Mouse (Mus musculus): ENCODE measurements around the gene Tmem72.

Gene Tmem72

GRCm38 (mm10) chr6:116649811-116650210, 66.9 kb downstream of the Tmem72 start:
- Histone ChIP-seq H3K27me3 (ENCODE audit: control insufficient read depth, insufficient read depth, low read length, poor library complexity, severe bottlenecking) (no peaks in the 10 kb centered on the region), H3K36me3 (ENCODE audit: control insufficient read depth, insufficient read depth, low read length, poor library complexity, severe bottlenecking) (peaks cover 2% of the 10 kb centered on the region)
- no peak for DNase-seq (ENCODE audit: low read depth, low spot score)

DNA sequence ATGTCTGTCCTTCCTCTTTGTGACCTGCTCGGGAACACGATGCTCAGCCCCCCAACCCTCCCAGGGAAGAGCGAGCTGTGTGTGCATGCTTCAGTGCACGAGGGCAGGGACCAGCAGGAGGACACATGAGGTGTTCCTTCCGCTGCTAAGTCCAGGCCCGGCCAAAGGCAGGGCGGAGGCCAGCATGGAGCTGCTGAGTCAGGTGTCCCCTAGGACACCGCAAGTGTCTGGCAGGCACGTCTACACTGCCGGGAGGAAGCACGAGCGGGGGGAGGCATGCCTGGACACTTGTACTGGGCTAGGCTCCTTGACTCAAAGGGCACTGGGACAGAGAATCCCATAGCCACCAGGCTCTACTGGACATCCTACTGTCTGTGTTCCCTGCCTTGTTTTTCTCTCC, 69.0 kb downstream of the Tmem72 start:
- no peaks in the 10 kb centered on the region for H3K27me3 ChIP-seq (ENCODE audit: control insufficient read depth, insufficient read depth, low read length, poor library complexity, severe bottlenecking)
- DNase-seq (ENCODE audit: low read depth, low spot score), result no peak
- H3K36me3 ChIP-seq (ENCODE audit: control insufficient read depth, insufficient read depth, low read length, poor library complexity, severe bottlenecking), result peaks cover 5% of the 10 kb centered on the region

GRCm38 (mm10) chr6:116644335-116644734, 72.4 kb downstream of the Tmem72 start:
- Histone ChIP-seq H3K27me3 (ENCODE audit: control insufficient read depth, insufficient read depth, low read length, poor library complexity, severe bottlenecking) (no peaks in the 10 kb centered on the region), H3K36me3 (ENCODE audit: control insufficient read depth, insufficient read depth, low read length, poor library complexity, severe bottlenecking) (peaks cover 5% of the 10 kb centered on the region)
- no peak for DNase-seq (ENCODE audit: low read depth, low spot score)

GRCm38 (mm10) chr6:116643881-116644280, 72.8 kb downstream of the Tmem72 start:
- Histone ChIP-seq H3K36me3 (ENCODE audit: control insufficient read depth, insufficient read depth, low read length, poor library complexity, severe bottlenecking) (peaks cover 5% of the 10 kb centered on the region), H3K27me3 (ENCODE audit: control insufficient read depth, insufficient read depth, low read length, poor library complexity, severe bottlenecking) (no peaks in the 10 kb centered on the region)
- DNase-seq (ENCODE audit: low read depth, low spot score), result no peak

GRCm38 (mm10) chr6:116642942-116643341, 73.8 kb downstream of the Tmem72 start:
- DNase-seq (ENCODE audit: low read depth, low spot score), result no peak
- peaks cover 5% of the 10 kb centered on the region for H3K36me3 ChIP-seq (ENCODE audit: control insufficient read depth, insufficient read depth, low read length, poor library complexity, severe bottlenecking)
- H3K27me3 ChIP-seq (ENCODE audit: control insufficient read depth, insufficient read depth, low read length, poor library complexity, severe bottlenecking), result no peaks in the 10 kb centered on the region

DNA sequence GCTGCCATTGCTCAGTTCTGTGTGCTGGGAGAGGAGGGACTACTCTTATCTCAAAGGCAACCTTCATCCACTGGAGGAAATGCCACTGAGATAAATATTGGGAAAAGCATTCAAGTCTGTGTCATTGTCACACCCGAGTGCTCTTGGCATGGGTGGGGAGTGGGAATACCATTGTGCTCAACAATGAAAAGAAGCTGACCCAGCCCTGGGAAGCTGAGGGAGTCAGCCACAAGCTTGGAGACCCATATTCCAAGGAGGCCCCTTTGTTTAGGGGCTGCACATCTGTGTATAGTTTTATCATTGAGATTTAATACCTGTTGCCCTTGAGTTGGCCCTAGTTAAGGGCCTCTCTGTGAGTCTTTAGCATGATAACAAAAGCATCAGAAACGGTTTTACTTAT, 77.0 kb downstream of the Tmem72 start:
- no peak for DNase-seq (ENCODE audit: low read depth, low spot score)
- Histone ChIP-seq H3K27me3 (ENCODE audit: control insufficient read depth, insufficient read depth, low read length, poor library complexity, severe bottlenecking) (no peaks in the 10 kb centered on the region), H3K36me3 (ENCODE audit: control insufficient read depth, insufficient read depth, low read length, poor library complexity, severe bottlenecking) (peaks cover 3% of the 10 kb centered on the region)

DNA sequence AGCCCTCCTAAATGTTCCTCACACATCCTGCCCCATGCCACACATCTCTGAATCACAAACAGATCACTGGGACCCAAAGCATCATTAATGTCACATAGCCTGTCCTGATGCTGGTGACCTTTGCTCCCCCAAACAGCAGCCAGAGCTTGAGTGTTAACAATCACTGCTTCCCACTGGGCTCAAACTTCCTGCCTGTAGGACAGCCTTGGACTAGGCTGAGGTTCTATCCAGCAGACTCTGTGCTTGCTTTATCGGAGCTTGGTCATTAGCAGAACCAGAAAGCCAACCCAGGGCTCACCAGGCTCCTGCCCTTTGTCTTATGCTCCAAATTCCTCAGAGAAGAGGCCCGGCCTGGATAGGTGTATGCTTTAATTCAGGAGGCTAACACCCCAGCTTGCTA, 77.8 kb downstream of the Tmem72 start:
- Histone ChIP-seq H3K36me3 (ENCODE audit: control insufficient read depth, insufficient read depth, low read length, poor library complexity, severe bottlenecking) (peaks cover 2% of the 10 kb centered on the region), H3K27me3 (ENCODE audit: control insufficient read depth, insufficient read depth, low read length, poor library complexity, severe bottlenecking) (no peaks in the 10 kb centered on the region)
- no peak for DNase-seq (ENCODE audit: low read depth, low spot score)

GRCm38 (mm10) chr6:116637496-116637895, 79.2 kb downstream of the Tmem72 start:
- DNase-seq (ENCODE audit: low read depth, low spot score), result no peak
- no peaks in the 10 kb centered on the region; the same call in none of the 2 replicates for H3K36me3 ChIP-seq (ENCODE audit: control insufficient read depth, insufficient read depth, low read length, poor library complexity, severe bottlenecking)
- H3K27me3 ChIP-seq (ENCODE audit: control insufficient read depth, insufficient read depth, low read length, poor library complexity, severe bottlenecking), result no peaks in the 10 kb centered on the region

DNA sequence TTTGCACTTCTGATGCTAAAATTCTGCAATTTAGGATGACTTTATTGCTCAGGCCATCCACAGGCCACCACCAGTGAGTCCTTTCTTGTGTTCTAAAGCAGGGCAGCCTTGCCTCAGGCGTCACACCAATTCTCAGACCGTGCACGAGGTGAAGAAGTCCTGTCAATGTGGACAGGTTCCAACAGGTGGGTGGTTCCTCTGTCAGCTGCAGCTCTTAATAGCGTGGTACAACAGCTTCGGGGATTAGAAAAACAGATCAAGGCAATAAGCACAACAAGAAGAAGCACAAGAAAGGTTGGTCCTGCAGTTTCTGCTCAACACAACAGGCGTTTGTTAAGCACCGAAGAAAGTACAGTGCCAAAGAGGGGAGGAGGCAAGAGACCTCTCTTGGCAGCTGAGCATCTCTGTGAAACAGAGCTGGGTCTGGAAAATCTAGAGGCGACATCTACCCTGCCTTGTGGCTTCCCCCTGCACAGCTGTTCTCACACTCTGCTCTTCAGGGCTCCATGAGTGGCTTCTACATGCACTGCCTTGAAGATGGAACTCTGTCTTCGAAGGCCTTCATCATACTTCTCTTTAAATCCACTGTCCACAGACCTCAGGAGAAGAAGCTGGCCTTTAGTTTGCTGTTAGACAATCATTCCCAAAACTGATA, 80.0 kb downstream of the Tmem72 start:
- no peaks in the 10 kb centered on the region; the same call in 1 of the 2 replicates for H3K36me3 ChIP-seq (ENCODE audit: control insufficient read depth, insufficient read depth, low read length, poor library complexity, severe bottlenecking)
- no peak for DNase-seq (ENCODE audit: low read depth, low spot score)
- H3K27me3 ChIP-seq (ENCODE audit: control insufficient read depth, insufficient read depth, low read length, poor library complexity, severe bottlenecking), result no peaks in the 10 kb centered on the region

- DNase-seq (ENCODE audit: low read depth, low spot score), result no peak
- Histone ChIP-seq H3K27me3 (ENCODE audit: control insufficient read depth, insufficient read depth, low read length, poor library complexity, severe bottlenecking) (no peaks in the 10 kb centered on the region), H3K36me3 (ENCODE audit: control insufficient read depth, insufficient read depth, low read length, poor library complexity, severe bottlenecking) (no peaks in the 10 kb centered on the region)
Observed at GRCm38 (mm10) chr6:116635251-116636180, 81.2 kb downstream of the Tmem72 start.

GRCm38 (mm10) chr6:116633741-116634695, 82.7 kb downstream of the Tmem72 start:
- H3K36me3 ChIP-seq (ENCODE audit: control insufficient read depth, insufficient read depth, low read length, poor library complexity, severe bottlenecking), result no peaks in the 10 kb centered on the region
- DNase-seq (ENCODE audit: low read depth, low spot score), result no peak
- H3K27me3 ChIP-seq (ENCODE audit: control insufficient read depth, insufficient read depth, low read length, poor library complexity, severe bottlenecking), result no peaks in the 10 kb centered on the region

DNA sequence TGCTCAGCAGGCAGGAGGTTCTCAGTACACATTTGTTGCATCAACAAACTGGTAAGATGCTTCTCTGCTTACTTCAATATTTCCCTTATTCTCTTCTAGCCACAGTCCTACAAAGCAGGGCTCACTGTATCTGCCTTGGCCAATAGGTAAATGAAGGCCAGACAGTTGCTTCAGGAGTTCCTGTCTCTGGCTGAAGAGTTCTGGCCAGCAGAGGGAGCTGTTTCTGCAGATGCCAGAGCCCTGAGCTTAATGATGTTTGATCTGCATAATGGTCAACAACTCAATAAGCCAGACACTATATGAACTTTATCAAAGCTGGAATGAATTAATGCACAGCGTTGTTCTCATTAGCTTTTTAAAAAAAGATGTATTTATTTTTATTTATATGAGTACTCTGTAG, 84.6 kb downstream of the Tmem72 start:
- peak; percentile 84 for DNase-seq (ENCODE audit: low read depth, low spot score)
- no peaks in the 10 kb centered on the region for H3K27me3 ChIP-seq (ENCODE audit: control insufficient read depth, insufficient read depth, low read length, poor library complexity, severe bottlenecking)
- H3K36me3 ChIP-seq (ENCODE audit: control insufficient read depth, insufficient read depth, low read length, poor library complexity, severe bottlenecking), result no peaks in the 10 kb centered on the region

GRCm38 (mm10) chr6:116629766-116630165, 86.9 kb downstream of the Tmem72 start:
- Histone ChIP-seq H3K36me3 (ENCODE audit: control insufficient read depth, insufficient read depth, low read length, poor library complexity, severe bottlenecking) (0 out of 2 replicates have a peak, but pooled peaks cover 3% of the 10 kb centered on the region), H3K27me3 (ENCODE audit: control insufficient read depth, insufficient read depth, low read length, poor library complexity, severe bottlenecking) (no peaks in the 10 kb centered on the region)
- no peak for DNase-seq (ENCODE audit: low read depth, low spot score)

Measured in splenic B cell, adult 2 months (primary cell).